Mouse (Mus musculus) myocyte (in vitro differentiated cells): ENCODE measurements at regions not wholly inside any gene's neighbourhood (a gene's known extent, or its start where the extent isn't known, plus 50 kb on each side); places are given as distances from the start of the nearest gene placed in this dataset.

Source experiments
- E2F4 ChIP-seq: IDR thresholded peaks from one replicate; pipeline ENCODE4 v1.6.1; 2011; ENCODE audit warnings: mild to moderate bottlenecking, control low read depth, moderate library complexity; ENCODE audit not compliant: insufficient read depth
- POLR2A ChIP-seq: IDR thresholded peaks from one replicate; pipeline ENCODE4 v1.6.1; 2011; ENCODE audit warnings: low read depth, mild to moderate bottlenecking, control low read depth, moderate library complexity; ENCODE audit not compliant: insufficient read length

DNA sequence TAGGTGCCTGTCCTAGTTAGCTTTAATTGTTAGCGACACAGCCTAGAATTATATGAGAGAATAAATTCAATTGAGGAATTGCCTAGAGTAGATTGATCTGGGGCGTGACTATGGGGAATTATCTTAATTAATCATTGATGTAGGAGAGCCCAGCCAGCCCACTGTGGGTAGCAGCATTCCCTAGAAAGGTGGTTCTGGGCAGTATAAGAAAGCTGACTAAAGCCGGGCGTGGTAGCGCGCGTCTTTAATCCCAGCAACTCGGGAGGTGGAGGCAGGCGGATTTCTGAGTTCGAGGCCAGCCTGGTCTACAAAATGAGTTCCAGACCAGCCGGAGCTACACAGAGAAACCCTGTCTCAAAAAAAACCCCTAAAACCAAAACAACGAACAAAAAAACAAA lies 156.8 kb upstream of the Zfp618 start:
- TF ChIP-seq POLR2A (no peak), E2F4 (no peak)
